Mouse (Mus musculus) thymus, adult 18-20 months (tissue): ENCODE measurements around the gene Hibadh.
"Not testable (repeated sequence)": the region's sequence is repeated elsewhere in the genome, so short reads cannot be mapped to it uniquely, and the experiment has no call there.

Source experiments
- DNase-seq, 2 experiments: peaks; one replicate each; pipeline ENCODE4 v3.0.0; 2022; ENCODE audit warnings: mixed read lengths in 2 of 2

Gene Hibadh

DNA sequence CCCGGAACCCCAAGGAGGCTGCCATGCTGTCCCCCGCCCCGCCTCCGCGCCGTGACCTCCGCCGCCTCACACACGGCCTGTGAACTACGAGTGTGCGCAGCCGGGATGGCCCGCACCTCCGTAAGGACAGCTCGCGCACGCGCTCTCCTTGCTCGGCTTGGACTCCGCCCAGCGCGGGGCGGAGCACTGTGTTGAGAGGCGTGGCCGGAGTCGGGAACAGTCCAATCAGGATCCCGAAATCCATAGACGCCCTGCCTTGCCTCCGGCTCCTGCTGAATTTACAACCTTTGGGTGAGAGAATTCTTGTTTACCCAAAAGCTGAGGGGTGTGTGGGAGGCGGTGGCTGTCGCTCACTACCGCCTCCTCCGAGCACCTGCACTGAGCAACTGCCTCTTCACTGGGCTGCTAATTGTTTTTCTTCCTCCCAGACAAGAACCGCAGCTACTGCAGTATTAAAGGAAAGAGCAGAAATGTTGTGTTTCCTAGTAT is at the start of gene Hibadh:
Hibadh (minus strand) TSS at position 166 of the 489 bp plus-strand sequence.
- peak; percentile 99 for DNase-seq

DNA sequence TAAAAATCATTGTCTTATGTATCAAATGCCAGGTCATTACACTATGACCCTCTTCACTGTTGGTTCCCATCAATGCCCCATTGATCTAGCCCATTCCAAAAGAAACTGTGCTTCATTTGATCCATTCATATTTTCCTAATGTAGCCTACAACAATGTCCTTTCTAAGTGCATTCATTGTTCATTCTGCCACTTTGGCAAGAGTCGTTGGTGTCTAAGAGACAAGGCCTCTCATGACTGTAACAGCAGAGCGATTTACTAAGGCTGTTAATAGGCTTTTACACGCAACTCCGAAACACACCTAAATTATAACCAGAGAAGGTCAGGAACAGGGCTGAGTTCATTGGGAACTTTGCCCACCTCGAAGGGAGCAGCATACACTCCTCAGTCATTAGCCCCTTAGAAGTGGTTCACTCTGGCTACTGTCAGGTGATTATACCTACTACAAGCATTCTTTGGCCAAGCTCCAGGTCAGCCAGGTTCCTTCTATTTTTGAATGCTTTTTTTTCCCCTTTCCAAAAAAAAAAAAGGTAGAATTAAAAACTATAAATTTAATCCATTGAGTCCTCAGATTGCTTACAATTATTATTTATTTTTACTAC is 46.8 kb upstream of the Hibadh start:
- no peak for DNase-seq

DNA sequence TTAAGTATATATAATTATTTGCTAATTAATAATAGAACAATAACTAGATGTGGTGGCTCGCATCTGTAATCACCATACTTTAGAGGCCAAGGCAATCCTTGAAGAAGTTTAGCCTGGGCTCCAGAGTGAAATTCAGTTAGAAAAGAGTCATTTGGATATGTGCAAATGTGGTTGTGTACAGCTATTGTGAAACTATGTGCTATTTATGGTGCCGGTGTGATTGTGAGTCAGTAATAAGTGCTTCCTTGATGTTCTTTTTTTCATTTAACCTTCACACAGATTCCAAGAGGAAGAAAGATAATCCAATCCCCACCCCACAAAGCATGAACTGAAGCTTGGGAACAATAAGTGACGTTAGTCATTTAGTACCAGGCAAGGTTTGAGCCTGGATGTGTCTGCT is 42.4 kb upstream of the Hibadh start:
- no peak for DNase-seq

DNA sequence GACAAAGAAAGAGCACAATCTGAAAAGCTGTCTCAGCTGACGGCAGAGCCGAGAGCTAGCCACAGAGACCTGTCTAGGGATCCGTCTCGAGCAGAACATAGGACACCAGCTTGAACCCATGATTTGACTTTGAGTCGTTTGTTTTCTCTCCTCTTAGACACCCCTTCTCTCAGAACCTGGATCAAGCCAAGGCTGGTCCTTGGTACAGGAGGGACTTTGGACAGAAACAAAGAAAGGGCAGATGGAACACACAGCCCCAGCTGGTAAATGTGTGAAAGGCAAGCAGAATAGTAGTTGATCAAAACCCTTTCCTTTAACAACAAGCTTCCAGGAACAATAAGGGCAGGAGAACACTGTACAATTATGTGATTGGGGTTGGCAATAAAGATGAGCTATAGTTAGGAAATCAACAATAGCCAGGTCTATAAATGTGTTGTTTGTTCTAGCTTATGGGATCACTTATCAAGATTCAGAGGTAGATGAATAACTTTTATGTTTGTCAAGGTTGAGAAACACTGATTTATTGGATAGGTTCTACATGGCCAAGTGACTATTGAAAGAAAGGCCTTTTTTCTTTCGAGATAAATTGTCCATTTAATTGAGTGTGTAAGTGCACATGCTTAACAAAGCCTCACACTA is 41.8 kb upstream of the Hibadh start:
- DNase-seq, result no peak

- DNase-seq, result no peak
Measured at GRCm38 (mm10) chr6:52680458-52681032, 40.4 kb upstream of the Hibadh start.

- DNase-seq, result no peak
Measured at GRCm38 (mm10) chr6:52679565-52679964, 39.4 kb upstream of the Hibadh start.

DNA sequence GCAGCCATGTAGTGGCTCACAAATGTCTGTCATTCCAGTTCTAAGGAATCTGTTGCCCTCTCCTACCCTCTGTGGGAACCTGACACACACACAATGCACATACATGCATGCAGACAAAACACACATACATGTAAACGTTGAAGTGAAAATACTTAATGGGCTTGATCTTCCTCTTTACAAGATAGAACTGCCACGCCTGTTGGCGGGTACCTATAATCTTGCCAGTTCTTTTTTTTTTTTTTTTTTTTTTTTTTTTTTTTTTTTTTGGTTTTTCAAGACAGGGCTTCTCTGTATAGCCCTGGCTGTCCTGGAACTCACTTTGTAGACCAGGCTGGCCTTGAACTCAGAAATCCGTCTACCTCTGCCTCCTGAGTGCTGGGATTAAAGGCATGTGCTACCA is 37.3 kb upstream of the Hibadh start:
- not testable (repeated sequence) for DNase-seq

- no peak for DNase-seq
Measured at GRCm38 (mm10) chr6:52675222-52675921, 35.2 kb upstream of the Hibadh start.

DNA sequence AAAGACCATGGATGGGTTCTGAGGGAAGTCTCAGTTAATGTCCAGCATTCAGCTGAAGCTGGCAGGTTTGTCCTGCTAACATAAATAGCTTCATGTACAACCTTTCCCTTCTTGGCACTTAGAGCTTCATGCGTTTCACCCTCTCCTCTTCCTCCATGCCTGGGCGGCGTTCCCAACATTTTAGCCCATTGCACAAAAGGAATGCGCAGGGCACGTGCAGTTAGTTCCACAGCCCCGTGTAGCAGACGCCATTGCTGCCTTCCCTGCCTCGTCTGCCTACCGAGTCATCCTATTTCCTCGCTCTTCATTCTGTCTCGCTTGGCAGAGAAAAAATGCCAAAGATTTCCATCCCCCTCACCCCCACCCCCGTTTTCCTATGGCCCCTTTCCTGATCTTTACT is 34.4 kb upstream of the Hibadh start:
- DNase-seq, result no peak

DNA sequence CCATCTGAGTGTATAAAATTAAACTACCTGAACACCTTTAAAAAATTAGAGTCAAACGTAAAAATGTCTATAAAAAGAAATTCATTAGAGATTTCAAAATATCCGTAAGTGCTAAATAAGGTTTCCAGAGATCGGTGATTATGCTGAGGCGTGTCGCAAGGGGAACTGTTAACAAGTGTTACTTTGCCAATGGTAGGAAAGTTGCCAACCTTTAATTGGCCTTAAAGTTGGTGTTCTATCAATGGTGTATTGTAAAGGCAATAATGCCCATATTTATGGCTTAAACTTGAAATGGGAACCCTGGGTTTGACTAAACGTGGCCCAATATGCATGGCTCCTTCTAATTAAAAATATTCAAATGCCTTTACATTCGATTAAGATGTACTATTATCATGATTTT is 33.5 kb upstream of the Hibadh start:
- no peak for DNase-seq

DNA sequence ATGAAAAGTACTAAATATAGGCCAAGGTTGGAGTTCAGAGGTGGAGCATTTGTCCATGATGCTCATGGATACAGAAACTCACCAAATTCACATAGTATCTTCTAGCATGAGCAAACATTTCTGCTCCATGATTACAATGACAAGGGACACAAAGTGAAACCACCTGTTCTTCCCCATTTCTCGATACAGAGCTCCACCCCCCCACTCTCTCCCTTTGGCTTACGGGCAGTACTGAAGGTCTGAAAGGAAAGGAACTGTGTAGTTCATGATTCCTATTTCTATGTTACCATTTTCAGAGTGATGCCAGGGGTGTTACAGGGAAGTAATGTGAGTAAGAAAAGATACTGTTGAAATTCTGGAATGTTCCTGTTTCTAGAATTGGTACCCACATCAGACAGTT is 32.4 kb upstream of the Hibadh start:
- DNase-seq, result no peak

- no peak for DNase-seq
Measured at GRCm38 (mm10) chr6:52671791-52672190, 31.6 kb upstream of the Hibadh start.

DNA sequence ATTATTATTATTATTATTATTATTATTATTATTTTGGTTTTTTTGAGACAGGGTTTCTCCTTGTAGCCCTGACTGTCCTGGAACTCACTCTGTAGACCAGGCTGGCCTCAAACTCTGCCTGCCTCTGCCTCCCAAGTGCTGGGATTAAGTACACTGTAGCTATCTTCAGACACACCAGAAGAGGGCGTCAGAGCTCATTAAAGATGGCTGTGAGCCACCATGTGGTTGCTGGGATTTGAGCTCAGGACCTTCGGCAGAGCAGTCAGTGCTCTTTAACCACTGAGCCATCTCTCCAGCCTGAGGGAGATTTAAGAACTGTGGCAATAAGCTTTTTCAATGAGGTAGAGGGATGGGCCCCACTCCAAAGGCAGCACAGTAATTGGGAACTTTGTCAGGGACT is 29.7 kb upstream of the Hibadh start:
- DNase-seq, result not testable (repeated sequence)

- no peak for DNase-seq
Measured at GRCm38 (mm10) chr6:52667641-52668040, 27.5 kb upstream of the Hibadh start.

DNA sequence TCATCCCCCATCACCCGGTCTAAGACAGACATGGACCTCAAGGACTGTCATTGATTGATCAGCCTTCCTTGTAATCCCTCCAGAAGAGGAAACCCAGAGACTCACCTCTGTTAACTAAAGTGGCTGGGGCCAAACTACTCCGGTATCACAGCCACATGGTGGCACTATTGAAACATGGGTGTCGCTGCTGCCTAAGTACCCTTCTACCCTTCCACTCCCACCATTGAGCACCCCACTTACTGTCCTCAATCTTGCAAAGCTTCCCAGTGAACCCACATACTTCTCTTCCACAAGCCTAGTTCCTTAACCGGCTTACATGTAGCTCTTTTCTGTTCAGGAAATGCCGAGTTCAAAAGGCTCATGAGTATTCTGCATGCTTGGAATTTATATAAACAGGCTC is 22.8 kb upstream of the Hibadh start:
- DNase-seq, result peak in 1 of 2 experiments; percentile 40

- DNase-seq, result no peak
Measured at GRCm38 (mm10) chr6:52655266-52655665, 15.1 kb upstream of the Hibadh start.

DNA sequence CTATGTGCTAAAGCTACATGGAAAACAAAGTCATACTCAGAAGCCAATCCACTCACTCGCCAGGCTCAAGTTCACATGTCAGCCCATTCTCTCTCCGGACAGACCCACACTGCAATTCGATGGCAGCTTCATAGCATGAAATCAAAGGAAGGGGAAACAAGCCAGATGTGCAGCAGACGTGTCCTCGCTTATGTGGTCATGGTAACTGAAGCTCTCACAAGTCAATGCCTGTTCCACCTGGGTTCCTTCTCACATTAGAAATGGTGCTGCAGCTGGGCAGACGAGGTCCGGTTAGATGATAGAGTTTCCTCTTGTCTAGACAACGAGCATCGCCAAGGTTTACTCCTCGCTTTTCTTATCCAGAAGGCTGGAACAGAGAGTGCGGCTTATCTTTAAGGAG is 8.6 kb upstream of the Hibadh start:
- DNase-seq, result peak in 1 of 2 experiments; percentile 25

GRCm38 (mm10) chr6:52648031-52648430 is 7.8 kb upstream of the Hibadh start:
- no peak for DNase-seq

- no peak for DNase-seq
Measured at GRCm38 (mm10) chr6:52645926-52646325, 5.7 kb upstream of the Hibadh start.

DNA sequence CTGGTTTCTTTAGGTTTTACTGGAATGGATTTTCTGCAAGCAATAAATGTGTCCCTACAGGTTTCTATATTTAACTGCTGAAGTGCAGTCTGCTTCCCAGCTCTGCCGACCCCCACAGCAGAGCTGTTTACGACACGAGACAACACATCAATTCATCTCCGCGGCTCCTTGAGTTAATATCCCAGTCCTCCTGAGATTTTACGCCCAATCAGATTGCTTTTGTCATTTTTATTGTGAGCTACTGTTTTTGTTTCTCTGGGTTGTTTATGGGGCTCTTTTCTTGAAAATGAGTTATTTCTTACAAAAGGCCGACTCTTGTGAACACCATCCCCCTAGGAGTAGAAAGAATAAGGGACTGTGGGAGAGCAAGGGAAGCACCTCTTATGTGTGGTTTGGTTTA is 2.0 kb upstream of the Hibadh start:
- no peak for DNase-seq

DNA sequence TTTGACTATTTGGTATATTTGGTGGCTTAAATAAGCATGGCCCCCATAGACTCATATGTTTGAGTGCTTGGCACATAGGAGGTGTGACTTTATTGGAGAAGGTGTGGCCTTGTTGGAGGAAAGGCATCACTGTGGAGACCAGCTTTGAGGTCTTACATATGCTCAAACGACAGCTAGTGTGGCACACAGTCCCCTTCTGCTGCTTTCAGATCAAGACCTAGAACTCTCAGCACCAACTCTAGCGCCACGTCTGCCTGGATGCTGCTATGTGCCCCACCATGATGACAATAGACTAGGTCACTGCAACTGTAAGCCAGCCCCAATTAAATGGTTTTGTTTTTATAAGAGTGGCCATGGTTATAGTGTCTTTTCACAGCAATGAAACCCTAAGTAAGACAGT is 887 bp upstream of the Hibadh start:
- peak in 1 of 2 experiments; percentile 43 for DNase-seq

- DNase-seq, result no peak
Measured at GRCm38 (mm10) chr6:52639546-52640223, 504 bp downstream of the Hibadh start.
